Mouse (Mus musculus): ENCODE measurements around the gene Rtl8b.
"Not testable (repeated sequence)": the region's sequence is repeated elsewhere in the genome, so short reads cannot be mapped to it uniquely, and the experiment has no call there.

The Rtl8b gene

GRCm38 (mm10) chrX:53670294-53670693 lies at the start of gene Rtl8b:
Rtl8b (minus strand) TSS chrX:53670408.
- peak; percentile 77 for DNase-seq (ENCODE audit: low spot score)

DNA sequence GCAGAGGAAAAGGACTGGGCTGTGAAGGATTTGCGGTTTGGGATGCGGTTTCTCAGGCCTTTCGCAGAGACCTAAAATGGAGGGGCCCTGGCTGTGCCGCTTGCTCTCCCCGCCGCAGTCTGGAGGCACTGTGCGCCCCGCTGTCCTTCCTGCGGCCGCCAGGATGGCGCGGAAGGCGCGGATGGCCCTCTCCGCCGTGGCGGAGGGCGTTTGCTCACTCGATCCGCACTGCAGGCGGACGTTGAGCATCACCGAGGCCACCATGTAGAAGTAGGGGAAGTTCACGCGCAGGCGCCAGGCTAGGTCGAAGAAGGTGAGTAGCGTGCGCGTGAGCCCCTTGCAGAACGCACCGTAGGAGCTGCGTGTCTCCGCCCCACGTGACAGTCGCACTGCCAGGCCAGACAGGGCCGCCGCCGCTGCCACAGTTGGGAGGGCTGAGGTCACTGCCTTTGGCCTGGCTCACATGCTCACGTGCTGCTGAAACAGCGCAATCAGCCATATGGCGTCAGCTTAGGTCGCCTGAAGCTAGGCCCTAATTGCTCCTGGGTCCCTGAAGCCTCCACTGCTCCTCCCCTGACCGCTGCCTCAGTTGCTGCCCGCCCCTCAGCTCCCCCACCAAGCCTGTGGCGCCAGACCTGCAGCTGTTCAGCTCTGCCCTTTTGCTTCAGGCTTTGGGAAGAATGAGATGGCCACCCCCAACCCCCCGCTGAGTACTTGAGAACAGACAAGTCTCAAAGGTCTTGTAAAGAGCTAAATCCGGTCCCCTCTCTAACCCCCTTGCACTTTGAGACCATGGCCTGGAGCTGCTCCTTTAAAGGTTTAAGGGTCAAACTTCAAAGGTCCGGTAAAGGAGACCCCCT lies 46.3 kb upstream of the Rtl8b start:
- DNase-seq (ENCODE audit: low spot score) = peak; percentile 47

DNA sequence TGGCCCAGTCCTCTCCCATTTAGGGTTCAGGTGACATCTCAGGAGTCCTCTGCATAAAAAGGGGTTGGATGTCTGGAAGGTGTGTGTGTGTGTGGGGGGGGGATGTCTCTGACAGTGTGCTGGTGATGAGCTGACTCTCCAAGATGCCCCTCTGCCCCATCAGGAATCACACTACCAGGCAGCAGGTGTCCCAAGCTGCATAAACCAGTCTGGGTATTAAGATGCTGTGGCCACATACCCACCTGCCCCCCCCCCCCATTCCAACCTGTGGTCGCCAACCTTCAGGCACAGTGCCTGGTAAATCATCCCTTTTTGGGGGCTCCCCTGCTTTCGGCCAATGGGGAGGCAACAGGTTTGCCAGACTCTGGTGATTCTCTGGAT lies 45.7 kb upstream of the Rtl8b start:
- DNase-seq (ENCODE audit: low spot score) = no peak

- DNase-seq (ENCODE audit: low spot score) = no peak
Measured at GRCm38 (mm10) chrX:53702673-53703072, 32.5 kb upstream of the Rtl8b start.

DNA sequence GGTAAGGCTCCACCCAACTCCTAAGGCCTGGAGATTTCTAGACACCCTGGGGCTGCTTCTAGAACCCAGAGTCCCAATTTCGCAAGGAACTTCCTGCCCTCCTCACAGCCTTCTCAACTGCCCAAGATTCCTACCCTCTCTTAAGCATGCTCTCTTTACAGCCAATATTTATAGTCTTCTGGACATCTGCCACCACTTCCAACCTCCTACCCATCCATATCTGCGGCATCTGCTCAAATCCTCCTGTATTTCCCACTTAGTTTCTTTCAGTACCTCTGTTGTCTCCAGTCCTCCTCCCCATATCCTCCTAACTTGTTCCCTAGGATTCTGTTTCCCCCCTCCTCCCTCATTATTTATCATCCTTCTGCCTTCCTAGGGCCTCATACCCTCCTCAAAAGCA lies 29.0 kb upstream of the Rtl8b start:
- no peak for DNase-seq (ENCODE audit: low spot score)

DNA sequence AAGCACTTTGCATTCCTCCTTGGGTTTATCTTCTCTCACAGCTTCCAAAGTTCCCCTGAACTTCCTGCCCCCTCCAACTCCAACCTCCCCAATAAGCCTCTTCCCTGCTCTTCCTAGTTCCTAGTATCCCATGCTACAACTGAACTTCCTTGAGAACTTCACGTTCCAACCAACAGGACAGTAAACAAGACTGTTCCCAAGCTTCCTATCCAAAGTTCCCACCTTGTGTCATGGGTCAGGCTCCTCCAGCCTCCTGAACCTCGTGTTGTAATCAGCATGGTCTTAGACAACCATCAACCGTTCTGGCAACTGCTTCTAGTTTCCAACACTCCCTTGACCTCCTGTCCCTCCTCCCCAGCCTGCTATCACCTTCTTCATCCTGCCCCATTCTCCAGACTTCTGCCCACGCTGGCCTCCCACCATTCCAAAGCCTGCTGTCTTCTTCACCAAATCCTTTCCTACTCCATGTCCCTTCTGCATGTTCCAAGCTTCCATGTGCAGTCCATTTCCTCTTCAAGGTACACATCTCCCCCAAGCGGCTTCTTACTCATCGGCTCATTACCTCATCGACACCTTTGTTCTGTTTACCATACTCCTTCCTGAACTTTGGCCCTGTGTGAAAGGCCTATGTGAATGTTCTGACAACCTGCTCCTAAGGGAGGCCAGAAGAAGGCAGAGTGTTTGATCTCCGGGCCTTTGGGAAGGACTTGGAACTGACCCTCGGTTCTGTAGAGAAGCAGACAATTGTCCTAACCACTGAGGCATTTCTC lies 24.0 kb upstream of the Rtl8b start:
- no peak for DNase-seq (ENCODE audit: low spot score)

GRCm38 (mm10) chrX:53693141-53693540 lies 22.9 kb upstream of the Rtl8b start:
- no peak for DNase-seq (ENCODE audit: low spot score)

DNA sequence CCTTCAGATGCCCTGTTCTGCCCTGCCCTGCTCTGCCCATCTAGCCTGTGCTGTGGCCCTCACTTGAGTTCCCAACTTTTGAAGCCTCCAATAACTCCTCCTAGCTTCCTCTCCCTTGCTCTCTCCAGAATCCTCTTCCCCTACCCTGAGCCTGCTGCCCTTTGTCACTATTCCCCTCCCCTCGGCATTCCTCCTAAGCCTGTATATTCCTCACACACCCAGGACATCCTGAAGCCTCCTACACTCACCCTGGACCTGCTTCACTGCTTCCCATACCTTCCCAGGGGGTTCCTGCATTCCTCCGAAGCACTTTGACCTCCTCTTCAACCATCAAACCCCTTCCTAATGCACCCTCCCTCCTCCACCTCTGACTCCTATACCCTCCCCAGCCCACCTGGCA lies 21.9 kb upstream of the Rtl8b start:
- no peak for DNase-seq (ENCODE audit: low spot score)

- DNase-seq (ENCODE audit: low spot score) = not testable (repeated sequence)
Measured at GRCm38 (mm10) chrX:53684676-53685075, 14.5 kb upstream of the Rtl8b start.

DNA sequence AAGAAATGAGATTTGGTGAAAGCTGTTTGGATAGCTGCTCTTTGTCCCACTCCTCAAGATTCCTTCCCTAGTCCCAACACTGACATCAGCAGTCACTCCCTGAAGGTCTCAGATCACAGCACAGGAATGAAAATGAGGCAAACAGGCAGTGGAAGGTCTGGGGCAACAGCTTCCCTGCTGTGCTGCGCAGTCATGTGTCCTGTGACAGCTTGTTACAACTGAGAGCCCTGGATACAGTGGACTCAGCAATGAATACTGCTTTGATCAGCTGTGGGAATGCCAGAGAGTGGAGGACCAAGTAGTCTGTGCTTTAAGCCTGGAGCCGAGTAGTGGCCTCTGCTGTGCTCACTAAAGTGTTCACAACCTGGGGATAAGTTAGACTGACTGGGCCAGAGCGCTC lies 12.4 kb upstream of the Rtl8b start:
- not testable (repeated sequence) for DNase-seq (ENCODE audit: low spot score)

DNA sequence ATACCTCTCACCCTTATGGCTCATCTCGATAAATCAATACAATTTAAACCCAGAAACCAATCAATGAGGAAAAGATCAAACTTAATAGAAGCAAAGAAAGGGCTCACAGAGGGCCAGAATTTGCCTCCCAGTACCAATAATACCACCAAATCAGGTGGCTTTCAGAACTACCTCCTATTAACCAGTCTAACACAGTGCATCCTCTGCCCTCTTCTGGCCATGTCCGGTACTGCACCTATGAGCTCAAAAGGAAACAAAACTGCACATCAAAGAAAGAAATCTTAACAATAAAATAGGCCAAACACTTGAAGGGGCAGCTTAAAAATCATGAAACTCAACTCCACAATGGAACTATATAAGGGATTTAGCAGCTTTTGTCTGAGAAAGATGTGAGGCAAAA lies 6.7 kb upstream of the Rtl8b start:
- peak; percentile 81 for DNase-seq (ENCODE audit: low spot score)

GRCm38 (mm10) chrX:53670696-53671095 lies 488 bp upstream of the Rtl8b start:
- DNase-seq (ENCODE audit: low spot score) = not testable (repeated sequence)

DNA sequence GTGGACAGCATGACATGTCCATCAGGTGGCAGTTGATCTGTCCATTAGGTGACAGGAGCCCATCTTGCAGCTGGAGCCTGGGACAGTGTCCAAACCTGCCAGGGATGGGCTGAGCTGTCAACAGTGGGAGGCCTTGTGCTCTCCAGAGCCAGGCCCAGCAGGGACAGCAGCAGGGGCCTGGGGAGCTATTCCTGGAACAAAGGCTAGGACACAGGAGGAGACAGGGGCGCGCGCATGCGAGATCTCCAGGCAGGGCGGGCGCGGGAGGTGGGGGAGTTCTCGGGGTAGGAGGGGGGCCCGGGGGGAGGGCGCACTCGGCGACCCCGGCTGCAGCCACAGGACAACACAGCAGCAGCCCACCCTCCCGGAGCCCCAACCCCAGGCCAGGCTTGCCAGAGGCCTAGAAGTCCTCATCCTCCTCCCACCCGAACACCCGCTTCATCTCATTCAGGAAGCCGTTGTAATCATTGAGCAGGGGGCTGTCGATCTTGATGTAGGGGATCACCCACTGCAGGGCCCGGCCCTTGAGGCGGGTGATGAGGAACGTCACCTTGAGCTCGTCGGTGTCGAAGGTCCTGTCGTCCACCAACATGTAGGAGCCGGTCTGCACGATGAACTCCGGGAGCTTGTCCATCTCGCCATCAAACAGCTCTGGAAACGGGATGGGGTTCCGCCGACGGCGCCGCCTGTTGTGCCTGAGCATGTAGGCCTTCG lies 494 bp downstream of the Rtl8b start:
- DNase-seq (ENCODE audit: low spot score) = not testable (repeated sequence)

- DNase-seq (ENCODE audit: low spot score) = not testable (repeated sequence)
Measured at GRCm38 (mm10) chrX:53652917-53653316, 17.3 kb downstream of the Rtl8b start.

GRCm38 (mm10) chrX:53645885-53646284 lies 24.3 kb downstream of the Rtl8b start:
- DNase-seq (ENCODE audit: low spot score) = no peak

DNA sequence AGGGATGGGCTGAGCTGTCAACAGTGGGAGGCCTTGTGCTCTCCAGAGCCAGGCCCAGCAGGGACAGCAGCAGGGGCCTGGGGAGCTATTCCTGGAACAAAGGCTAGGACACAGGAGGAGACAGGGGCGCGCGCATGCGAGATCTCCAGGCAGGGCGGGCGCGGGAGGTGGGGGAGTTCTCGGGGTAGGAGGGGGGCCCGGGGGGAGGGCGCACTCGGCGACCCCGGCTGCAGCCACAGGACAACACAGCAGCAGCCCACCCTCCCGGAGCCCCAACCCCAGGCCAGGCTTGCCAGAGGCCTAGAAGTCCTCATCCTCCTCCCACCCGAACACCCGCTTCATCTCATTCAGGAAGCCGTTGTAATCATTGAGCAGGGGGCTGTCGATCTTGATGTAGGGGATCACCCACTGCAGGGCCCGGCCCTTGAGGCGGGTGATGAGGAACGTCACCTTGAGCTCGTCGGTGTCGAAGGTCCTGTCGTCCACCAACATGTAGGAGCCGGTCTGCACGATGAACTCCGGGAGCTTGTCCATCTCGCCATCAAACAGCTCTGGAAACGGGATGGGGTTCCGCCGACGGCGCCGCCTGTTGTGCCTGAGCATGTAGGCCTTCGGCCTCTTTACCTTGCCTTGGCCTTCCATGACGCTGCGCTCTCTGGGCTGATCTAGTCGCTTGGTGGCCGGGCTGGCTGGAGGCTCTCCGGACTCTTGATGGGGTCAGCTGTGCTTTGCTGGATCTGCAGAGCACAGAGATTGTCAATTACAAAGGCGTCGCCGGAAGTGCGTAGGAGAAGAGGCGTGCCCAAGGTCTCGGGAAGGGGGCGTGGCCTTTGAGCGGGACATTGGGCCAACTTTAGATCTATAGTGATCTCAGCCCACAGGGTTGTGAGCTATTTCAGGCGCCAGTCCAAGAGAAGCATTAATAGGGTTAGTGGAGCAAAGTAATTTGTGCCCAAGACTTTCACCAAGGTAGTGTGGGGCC lies 26.9 kb downstream of the Rtl8b start, which contains the start of gene Rtl8a:
Gene Rtl8a (minus strand): TSS at position 703 of the 982 bp plus-strand sequence.
- DNase-seq (ENCODE audit: low spot score) = peak; percentile 86

DNA sequence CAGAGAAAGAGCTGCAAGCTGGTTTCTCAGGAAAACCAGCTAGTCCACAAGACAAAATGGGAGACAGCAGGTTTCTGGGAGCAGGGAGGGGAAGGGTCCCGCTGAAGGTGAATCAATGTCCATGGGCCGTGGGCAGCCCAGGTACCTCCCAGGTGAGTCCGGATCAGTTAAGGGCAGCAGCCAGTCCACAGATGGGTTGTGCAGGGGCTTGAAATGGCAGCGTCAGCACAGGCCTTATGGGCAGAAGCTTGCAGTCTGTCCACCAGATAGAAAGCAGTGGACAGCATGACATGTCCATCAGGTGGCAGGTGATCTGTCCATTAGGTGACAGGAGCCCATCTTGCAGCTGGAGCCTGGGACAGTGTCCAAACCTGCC lies 27.6 kb downstream of the Rtl8b start:
- not testable (repeated sequence) for DNase-seq (ENCODE audit: low spot score)

DNA sequence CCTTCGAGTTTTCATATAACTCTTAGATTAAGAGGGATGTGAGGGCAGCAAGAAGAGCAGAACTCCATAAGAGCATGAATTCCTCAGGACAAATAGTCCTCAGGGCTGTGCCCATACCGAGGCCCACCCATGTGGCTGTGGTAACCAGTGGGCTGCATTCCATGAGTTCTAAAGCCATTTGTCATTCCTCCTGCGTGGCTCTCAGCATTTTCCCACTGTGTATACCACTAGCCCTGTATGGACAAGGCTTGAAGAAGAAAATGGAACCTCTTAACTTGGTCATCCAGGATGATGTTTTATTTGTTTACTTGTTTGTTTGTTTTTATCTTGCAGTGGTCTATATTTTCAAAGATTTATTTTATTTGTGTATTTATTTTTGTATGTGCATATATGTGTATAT lies 32.1 kb downstream of the Rtl8b start:
- not testable (repeated sequence) for DNase-seq (ENCODE audit: low spot score)
